Mouse (Mus musculus): ENCODE measurements around the gene Nup107. TPM values are rescaled to one million over a fixed set of nuclear protein-coding genes. Genes with fewer than 3 reads are reported as not detected.

The Nup107 gene
- polyA plus RNA-seq, 1 experiment from 2014 or later = 58.8 TPM

DNA sequence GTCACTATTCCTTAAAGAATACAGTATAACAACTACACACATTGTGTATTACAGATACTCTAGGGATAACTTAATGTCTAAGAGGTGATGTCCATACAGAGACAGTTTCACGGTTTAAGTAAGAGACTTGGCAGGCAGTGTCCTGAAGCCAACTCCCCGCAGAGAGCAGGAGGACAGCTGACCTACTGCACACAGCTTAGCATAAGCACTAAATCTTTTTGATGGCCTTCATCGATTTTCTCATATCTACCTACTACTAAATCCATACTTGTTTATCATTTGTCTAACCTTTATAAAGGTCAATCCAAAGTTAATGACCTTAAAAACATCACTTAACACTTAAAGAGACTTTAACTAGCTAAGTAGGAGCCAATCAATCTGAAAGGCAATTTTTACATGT lies 89.0 kb downstream of the Nup107 start:
- no peak overlapping the region for H3K4me2 ChIP-seq (replicated peaks)
- H3K36me3 ChIP-seq = peaks cover 43% of the 10 kb centered on the region
- no peaks in the 10 kb centered on the region for H3K4me1 ChIP-seq (replicated peaks)
- no peaks in the 10 kb centered on the region for H3K9me3 ChIP-seq
- H3K27ac ChIP-seq = no peak overlapping the region
- no peak for ATAC-seq
- 80% methylated on average over 3 of the region's 3 CpGs for WGBS
- H3K4me3 ChIP-seq (replicated peaks) = no peak overlapping the region
- no peaks in the 10 kb centered on the region for H3K27me3 ChIP-seq (replicated peaks)
- H3K9ac ChIP-seq = no peak overlapping the region

DNA sequence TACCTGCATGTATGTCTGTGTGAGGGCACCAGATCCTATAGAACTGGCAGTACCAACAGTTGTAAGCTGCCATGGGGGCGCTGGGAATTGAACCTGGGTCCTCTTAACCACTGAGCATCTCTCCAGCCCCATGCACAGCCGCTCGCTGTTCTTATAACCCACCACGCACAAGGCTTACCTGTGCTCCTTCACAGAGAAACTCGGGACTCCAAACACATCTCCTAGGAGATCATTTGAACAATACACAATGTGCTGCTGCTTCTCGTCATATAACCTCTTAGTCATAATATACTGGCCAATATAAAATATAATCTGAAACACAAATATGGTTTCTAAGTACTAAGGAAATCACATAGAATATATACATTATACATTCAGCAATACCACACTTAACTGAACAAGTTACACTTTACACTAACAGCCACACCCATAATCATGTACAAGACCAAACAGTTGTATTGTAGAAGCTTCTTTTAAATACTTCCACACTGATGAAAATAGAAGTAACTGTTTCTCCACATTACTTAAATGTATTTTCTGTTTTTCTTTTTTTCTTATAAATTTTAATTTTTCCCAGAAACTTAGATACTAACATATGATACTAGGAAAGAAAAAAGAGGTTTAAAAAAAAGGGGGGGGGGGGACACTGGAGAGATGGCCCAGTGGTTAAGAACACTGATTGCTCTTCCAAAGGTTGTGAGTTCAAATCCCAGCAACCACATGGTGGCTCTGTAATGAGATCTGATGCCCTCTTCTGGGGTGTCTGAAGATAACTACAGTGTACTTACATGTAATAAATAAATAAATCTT lies 90.3 kb downstream of the Nup107 start:
- ATAC-seq = no peak
- H3K4me1 ChIP-seq (replicated peaks) = no peaks in the 10 kb centered on the region
- H3K27ac ChIP-seq = no peak overlapping the region
- peaks cover 55% of the 10 kb centered on the region for H3K36me3 ChIP-seq
- 94% methylated on average over 6 of the region's 6 CpGs for WGBS
- no peak overlapping the region for H3K4me3 ChIP-seq (replicated peaks)
- H3K27me3 ChIP-seq (replicated peaks) = no peaks in the 10 kb centered on the region
- H3K9me3 ChIP-seq = no peaks in the 10 kb centered on the region
- no peak overlapping the region for H3K4me2 ChIP-seq (replicated peaks)
- no peak overlapping the region for H3K9ac ChIP-seq

DNA sequence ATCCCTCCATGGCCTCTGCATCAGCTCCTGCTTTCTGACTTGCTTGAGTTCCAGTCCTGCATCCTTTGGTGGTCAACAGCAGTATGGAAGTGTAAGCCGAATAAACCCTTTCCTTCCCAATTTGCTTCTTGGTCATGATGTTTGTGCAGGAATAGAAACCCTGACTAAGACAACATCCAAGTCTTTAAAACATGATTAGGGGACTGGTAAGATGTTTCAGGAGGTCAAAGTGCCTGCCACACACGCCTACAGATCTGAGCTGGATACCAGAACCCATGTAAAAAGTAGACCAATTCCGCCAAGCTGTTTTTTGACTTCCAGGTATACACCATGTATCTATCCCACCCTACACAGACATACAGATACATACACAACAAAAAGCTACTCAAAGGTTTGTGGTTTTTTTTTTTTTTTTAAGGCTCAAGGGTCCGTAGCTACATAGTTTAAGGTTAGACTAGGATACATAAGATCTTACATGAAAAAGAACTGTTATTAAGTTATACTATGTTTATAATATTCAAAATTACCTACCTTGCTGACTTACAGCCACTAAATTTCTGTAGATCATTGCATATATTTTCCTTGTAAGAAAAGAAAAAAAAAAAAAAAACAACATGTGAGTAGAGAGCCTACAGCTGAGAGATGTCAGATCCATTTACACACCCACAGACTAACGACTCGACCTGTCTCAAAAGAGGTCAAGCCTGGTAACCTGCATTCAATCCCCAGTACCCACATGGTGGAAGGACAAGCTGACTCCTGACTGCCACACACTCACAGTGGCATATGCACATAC lies 91.3 kb downstream of the Nup107 start:
- ATAC-seq = no peak
- no peak overlapping the region for H3K4me3 ChIP-seq (replicated peaks)
- no peak overlapping the region for H3K4me2 ChIP-seq (replicated peaks)
- 90% methylated on average over 6 of the region's 6 CpGs for WGBS
- no peaks in the 10 kb centered on the region for H3K9me3 ChIP-seq
- no peaks in the 10 kb centered on the region for H3K4me1 ChIP-seq (replicated peaks)
- H3K27ac ChIP-seq = no peak overlapping the region
- peaks cover 56% of the 10 kb centered on the region for H3K36me3 ChIP-seq
- no peaks in the 10 kb centered on the region for H3K27me3 ChIP-seq (replicated peaks)
- H3K9ac ChIP-seq = no peak overlapping the region

Other genes starting within 250 kb of the Nup107 start
- 44.4 and 50.7 TPM in 2 replicates for gene Cpm, start 163.2 kb downstream of the Nup107 start, polyA plus RNA-seq (2015; fragmentation: Nextera tagmentation; extraction: Ambion mirVana)
- gene Mdm2, start 81.9 kb downstream of the Nup107 start, polyA plus RNA-seq (2015; fragmentation: Nextera tagmentation; extraction: Ambion mirVana) = 34.0 and 35.1 TPM in 2 replicates
- gene Slc35e3, start 46.3 kb downstream of the Nup107 start, polyA plus RNA-seq (2015; fragmentation: Nextera tagmentation; extraction: Ambion mirVana) = 11.7 and 11.8 TPM in 2 replicates
- 169 and 180 TPM in 2 replicates for gene Rap1b, start 53.3 kb upstream of the Nup107 start, polyA plus RNA-seq (2015; fragmentation: Nextera tagmentation; extraction: Ambion mirVana)

All from intestine, embryonic 15.5 days (tissue).